Comparison of ENCODE assay signal across 10 mouse cellular contexts in the genomic region with DNA sequence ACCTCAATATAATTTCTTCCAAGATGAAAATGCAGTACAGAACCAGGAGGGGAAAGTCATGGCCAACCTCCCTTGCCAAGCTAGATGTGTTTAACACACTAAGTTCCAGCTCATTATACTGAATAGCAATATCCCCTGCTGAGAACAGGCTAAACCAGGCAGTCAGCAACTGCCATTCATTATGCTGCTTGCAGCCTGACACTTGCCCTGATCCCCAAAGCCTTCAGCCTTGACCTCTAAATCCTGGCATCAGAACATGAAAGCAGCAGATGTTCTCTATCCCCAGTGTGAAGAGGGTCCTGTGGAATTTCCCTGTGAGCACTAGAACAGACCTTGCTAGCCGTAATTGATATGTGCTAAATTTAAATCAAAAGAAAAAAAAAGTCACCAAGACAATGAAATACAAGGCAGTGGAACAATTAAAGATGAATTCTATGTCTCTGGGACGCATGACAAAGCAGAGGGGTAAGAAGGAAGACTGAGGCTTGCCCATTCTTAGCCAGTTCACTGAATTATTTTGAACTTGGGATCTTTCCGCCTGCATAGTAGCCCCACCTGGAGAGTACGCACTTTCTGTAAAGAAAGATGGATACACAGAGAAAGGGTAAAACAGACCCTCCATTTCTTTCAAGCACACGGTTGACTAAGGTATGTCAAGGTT. TPM values are rescaled to one million over a fixed set of nuclear protein-coding genes. Genes with fewer than 3 reads are reported as not detected.
A peak's percentile ranks its signal among the peaks of the same experiment; 100 is the strongest.
DNase-seq lines count a peak whose midpoint lies in the region; ATAC-seq lines count a peak whose summit lies in the region.
"Had no signal": no experiment of that assay in that cellular context is flagged by ENCODE, and none has a peak within 500 bp of the region (broad histone marks: within the 10 kb centered on the region; RNA-seq: fewer than 3 reads in every experiment).

No protein-coding gene starts in this region.

- no peaks in the 10 kb centered on the region for H3K36me3 ChIP-seq in embryonic facial prominence, embryonic 10.5 days (replicated peaks)
- no peaks in the 10 kb centered on the region for H3K36me3 ChIP-seq in hindbrain, embryonic 14.5 days (replicated peaks; ENCODE audit: control insufficient read depth, insufficient read depth)
- no peaks in the 10 kb centered on the region for H3K36me3 ChIP-seq in midbrain, embryonic 13.5 days
- H3K36me3 ChIP-seq: liver, embryonic 15.5 days had no signal

- H3K9me3 ChIP-seq in embryonic facial prominence, embryonic 10.5 days = no peaks in the 10 kb centered on the region; the same call in 1 of the 2 replicates
- H3K9me3 ChIP-seq in hindbrain, embryonic 14.5 days (ENCODE audit: control insufficient read depth, low read length) = peaks cover 8% of the 10 kb centered on the region
- H3K9me3 ChIP-seq in midbrain, embryonic 13.5 days = 0 out of 2 replicates have a peak, but pooled peaks cover 7% of the 10 kb centered on the region
- H3K9me3 ChIP-seq: liver, embryonic 15.5 days had no signal

- peak; percentile 66 for ATAC-seq in hindbrain, embryonic 14.5 days (ENCODE audit: low FRiP score)
- peak; percentile 59 for ATAC-seq in midbrain, embryonic 13.5 days

- H3K27me3 ChIP-seq in embryonic facial prominence, embryonic 10.5 days (replicated peaks; ENCODE audit: low read depth, poor library complexity, severe bottlenecking) = no peaks in the 10 kb centered on the region
- no peaks in the 10 kb centered on the region for H3K27me3 ChIP-seq in hindbrain, embryonic 14.5 days (ENCODE audit: control insufficient read depth, insufficient read depth, low read length)
- H3K27me3 ChIP-seq in midbrain, embryonic 13.5 days = no peaks in the 10 kb centered on the region
- H3K27me3 ChIP-seq: liver, embryonic 15.5 days had no signal

- no peak overlapping the region for H3K4me2 ChIP-seq in hindbrain, embryonic 14.5 days (replicated peaks)
- H3K4me2 ChIP-seq in midbrain, embryonic 13.5 days (replicated peaks) = no peak overlapping the region
- H3K4me2 ChIP-seq: liver, embryonic 15.5 days had no signal

- DNase-seq in adrenal gland, adult (ENCODE audit: inconsistent age in 2 of 2, low spot score in 1 of 2) = peak; percentile 55 to 66
- no peak for DNase-seq in adrenal gland, postnatal 10 days
- DNase-seq in embryonic facial prominence, embryonic 10.5 days (ENCODE audit: low spot score) = peak; percentile 54
- peak; percentile 29 for DNase-seq in hindbrain, embryonic 14.5 days (ENCODE audit: low spot score)
- DNase-seq in gastrocnemius, postnatal 14 days = no peak
- DNase-seq in heart, adult 18-20 months = no peak
- no peak for DNase-seq in heart, adult 9 months (ENCODE audit: low spot score in 2 of 2)
- DNase-seq: gastrocnemius, postnatal 25 days had no signal

- no peak overlapping the region for H3K9ac ChIP-seq in hindbrain, embryonic 14.5 days
- no peak overlapping the region for H3K9ac ChIP-seq in midbrain, embryonic 13.5 days (replicated peaks)
- H3K9ac ChIP-seq: liver, embryonic 15.5 days had no signal

- intact Hi-C loops in gastrocnemius, postnatal 14 days (cut with DNase I; ENCODE audit: low total_unique reads) = no loop called here

- peaks cover 39% of the 10 kb centered on the region for H3K4me1 ChIP-seq in embryonic facial prominence, embryonic 10.5 days
- peaks cover 6% of the 10 kb centered on the region for H3K4me1 ChIP-seq in hindbrain, embryonic 14.5 days (replicated peaks; ENCODE audit: control insufficient read depth, insufficient read depth, low read length)
- peaks cover 26% of the 10 kb centered on the region for H3K4me1 ChIP-seq in midbrain, embryonic 13.5 days (replicated peaks)
- H3K4me1 ChIP-seq: liver, embryonic 15.5 days had no signal

- no peak overlapping the region; the same call in 1 of the 2 replicates for H3K27ac ChIP-seq in embryonic facial prominence, embryonic 10.5 days (replicated peaks)
- H3K27ac ChIP-seq in hindbrain, embryonic 14.5 days = no peak overlapping the region
- H3K27ac ChIP-seq in midbrain, embryonic 13.5 days = 0 out of 2 replicates have a peak overlapping the region, but pooled peaks have one; percentile 39
- H3K27ac ChIP-seq: liver, embryonic 15.5 days had no signal

- no peak overlapping the region for H3K4me3 ChIP-seq in embryonic facial prominence, embryonic 10.5 days
- H3K4me3 ChIP-seq in hindbrain, embryonic 14.5 days (replicated peaks; ENCODE audit: low read length) = no peak overlapping the region
- no peak overlapping the region for H3K4me3 ChIP-seq in midbrain, embryonic 13.5 days (replicated peaks)
- H3K4me3 ChIP-seq: liver, embryonic 15.5 days had no signal

- WGBS in embryonic facial prominence, embryonic 10.5 days = 64% methylated on average over 5 of the region's 5 CpGs
- 53% methylated on average over 5 of the region's 5 CpGs for WGBS in hindbrain, embryonic 14.5 days
- 43% methylated on average over 5 of the region's 5 CpGs for WGBS in midbrain, embryonic 13.5 days

RNA-seq across cellular contexts. Expression of gene Slc7a11, which starts 56.7 kb away (rescaled TPM):
- total RNA-seq in adrenal gland, postnatal 10 days (2021) = under 1 TPM; 0.33 to 0.66 TPM
- 1.3 and 1.5 TPM in 2 replicates for polyA plus RNA-seq in embryonic facial prominence, embryonic 10.5 days (2016; fragmentation: Nextera tagmentation; extraction: Ambion mirVana)
- polyA plus RNA-seq in hindbrain, embryonic 14.5 days (2014; fragmentation: Nextera tagmentation; extraction: Ambion mirVana) = 6.0 and 6.3 TPM in 2 replicates
- 1.4 and 1.7 TPM in 2 replicates for polyA plus RNA-seq in midbrain, embryonic 13.5 days (2015; fragmentation: Nextera tagmentation; extraction: Ambion mirVana)
- total RNA-seq in gastrocnemius, postnatal 14 days (2021) = under 1 TPM; 0.27 to 0.41 TPM
- under 1 TPM in 1 of 2 experiments, not detected in 1; 0.26 TPM for total RNA-seq in heart, adult 18-20 months (2021)

Comparison
In these comparisons a context has a peak if more than half of its experiments do, and no peak if none do; other contexts are left out.
1. DNase-seq: peak in adrenal gland, adult (2 of 2), embryonic facial prominence, embryonic 10.5 days (single experiment) and hindbrain, embryonic 14.5 days (single experiment); none in adrenal gland, postnatal 10 days (single experiment), gastrocnemius, postnatal 14 days (single experiment), heart, adult 18-20 months (0 of 2) and heart, adult 9 months (0 of 2).